In the genomic region with DNA sequence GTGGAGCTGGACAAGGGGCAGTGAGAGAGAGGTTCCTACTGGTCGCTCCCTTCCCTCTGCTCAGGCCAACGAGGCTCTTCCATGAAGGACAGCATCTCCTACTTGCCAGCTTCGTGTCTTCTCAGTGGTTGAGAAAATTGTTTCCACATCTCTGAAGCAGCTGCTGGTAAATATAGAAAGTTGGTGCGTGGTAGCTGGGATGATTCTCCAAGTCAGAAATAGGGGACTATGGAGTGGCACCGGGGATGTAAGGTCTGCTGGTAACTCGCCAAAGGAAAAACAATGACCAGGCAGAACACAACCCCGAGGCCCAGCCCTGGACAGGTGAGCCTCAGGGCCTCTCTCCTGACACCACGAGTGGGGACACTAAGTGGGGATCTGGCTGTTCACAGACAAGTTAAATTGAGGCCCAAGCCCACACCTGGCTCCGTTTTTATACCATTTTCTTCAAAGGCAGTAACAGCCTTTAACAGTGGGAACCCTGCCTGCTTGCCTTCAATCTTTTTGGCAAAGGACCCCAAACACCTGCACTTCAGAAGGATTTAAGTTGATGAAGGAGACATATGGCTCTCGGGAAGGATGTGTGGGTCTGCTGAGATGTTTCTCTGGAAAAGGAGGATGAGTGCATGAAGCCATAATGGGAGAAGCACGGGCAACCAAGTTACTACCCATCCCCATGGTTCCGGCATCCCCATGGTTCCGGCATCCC, we compare ENCODE assay signal across 15 mouse cellular contexts.
"Had no signal": no experiment of that assay in that cellular context is flagged by ENCODE, and none has a peak within 500 bp of the region (broad histone marks: within the 10 kb centered on the region; RNA-seq: fewer than 3 reads in every experiment).

No protein-coding gene starts in this region.

- H3K9me3 ChIP-seq: liver, embryonic 13.5 days; midbrain, embryonic 12.5 days; neural tube, embryonic 13.5 days had no signal

- H3K4me2 ChIP-seq: liver, embryonic 13.5 days; midbrain, embryonic 12.5 days; neural tube, embryonic 13.5 days had no signal

- H3K27ac ChIP-seq: kidney, postnatal 0 days; liver, embryonic 13.5 days; midbrain, embryonic 12.5 days; neural tube, embryonic 13.5 days; stomach, postnatal 0 days had no signal

- ATAC-seq: liver, postnatal 0 days; midbrain, embryonic 16.5 days had no signal

- H3K9ac ChIP-seq: liver, embryonic 13.5 days; liver, postnatal 0 days; midbrain, embryonic 12.5 days; neural tube, embryonic 13.5 days had no signal

- H3K4me3 ChIP-seq: liver, embryonic 13.5 days; midbrain, embryonic 12.5 days; neural tube, embryonic 13.5 days had no signal

- H3K27me3 ChIP-seq: liver, embryonic 13.5 days; midbrain, embryonic 12.5 days; neural tube, embryonic 13.5 days had no signal

- H3K36me3 ChIP-seq: liver, embryonic 13.5 days; midbrain, embryonic 12.5 days; neural tube, embryonic 13.5 days had no signal

- DNase-seq: kidney, adult 9 months; kidney, postnatal 36 days; layer of hippocampus, adult 9-11 months; layer of hippocampus, postnatal 36 days; left cerebral cortex, postnatal 4 days; liver; liver, embryonic 13.5 days; liver, postnatal 0 days; retina, postnatal 1 day; right cerebral cortex, postnatal 14 days had no signal
